Mouse (Mus musculus) E14TG2a.4 (cell line): ENCODE measurements around the gene Fcer1g.

Source experiments
- CTCF ChIP-seq: conservative IDR thresholded peaks from 2 replicates; pipeline ENCODE4 v1.5.1; 2014; ENCODE audit warnings: low read length
- NANOG ChIP-seq: IDR thresholded peaks from 2 replicates; pipeline ENCODE4 v1.6.1; 2014; ENCODE audit warnings: borderline replicate concordance, low read length, mixed read lengths

DNA sequence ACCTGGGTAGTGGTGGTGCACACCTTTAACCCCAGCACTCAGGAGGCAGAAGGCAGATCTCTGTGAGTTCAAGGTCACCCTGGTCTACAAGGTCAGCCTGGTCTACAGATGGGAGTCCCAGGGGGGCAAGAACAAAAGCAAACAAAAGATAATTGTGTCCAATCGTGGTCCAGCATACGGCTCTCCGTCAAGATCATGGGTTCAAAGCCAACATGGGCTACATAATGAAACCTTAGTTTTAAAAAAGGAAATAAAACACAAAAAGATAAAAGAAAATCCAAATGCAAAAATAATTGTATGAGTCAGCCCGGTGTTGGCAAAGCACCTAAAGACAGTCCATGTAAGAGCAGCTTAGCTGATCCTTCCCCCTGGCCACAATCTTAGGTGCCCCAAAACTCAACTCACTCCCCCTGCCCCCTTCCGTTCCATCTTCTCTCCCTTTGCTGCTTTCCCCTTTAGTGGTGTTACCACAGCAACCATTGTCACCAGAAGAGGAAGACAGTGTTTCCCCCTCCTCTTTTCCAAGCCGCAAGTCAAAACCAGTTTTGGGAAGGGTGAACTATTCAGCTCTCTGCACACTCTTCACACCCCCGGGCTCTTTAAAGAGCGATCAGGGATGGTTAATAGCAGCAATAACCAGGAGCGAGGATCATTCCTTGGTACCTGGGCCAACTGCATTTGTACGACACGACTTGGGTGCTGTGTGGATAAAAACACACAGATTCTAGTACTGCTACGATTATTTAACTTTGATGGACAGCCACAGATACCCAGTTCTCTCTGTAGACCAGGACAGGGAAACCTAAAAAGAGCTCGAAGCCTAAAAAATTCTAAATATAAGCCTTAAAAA lies 46.1 kb downstream of the Fcer1g start:
- TF ChIP-seq CTCF = no peak
- TF ChIP-seq NANOG = no peak
